Mouse (Mus musculus): ENCODE measurements at regions not wholly inside any gene's neighbourhood (a gene's known extent, or its start where the extent isn't known, plus 50 kb on each side); places are given as distances from the start of the nearest gene placed in this dataset.

DNA sequence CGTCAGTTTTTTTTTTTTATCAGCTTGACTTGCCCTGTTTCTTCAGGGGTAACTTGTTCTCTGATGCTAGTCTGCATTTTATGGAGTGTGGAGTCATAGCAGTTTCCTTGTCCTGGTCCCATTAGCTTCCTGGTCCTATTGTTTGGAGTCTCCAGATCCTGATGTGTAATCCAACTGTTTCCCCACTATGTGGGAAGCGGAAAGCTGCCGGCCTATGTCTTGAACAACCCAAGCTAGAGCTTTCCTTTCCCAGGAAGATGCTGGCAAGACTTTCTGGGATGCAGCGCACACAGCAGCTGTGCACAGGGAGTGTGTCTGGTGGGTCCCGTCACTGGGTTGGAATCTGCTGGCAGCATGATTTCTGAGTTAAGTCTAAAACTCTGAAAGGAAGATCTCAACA, 82.1 kb upstream of the Arglu1 start:
- ATAC-seq: no peak
- WGBS: 90% methylated on average over 5 of the region's 5 CpGs
- no peak overlapping the region for H3K4me2 ChIP-seq (replicated peaks)
- no peaks in the 10 kb centered on the region for H3K4me1 ChIP-seq (replicated peaks)
- no peak overlapping the region for H3K27ac ChIP-seq
- H3K36me3 ChIP-seq: no peaks in the 10 kb centered on the region
- peaks cover 2% of the 10 kb centered on the region; the same call in 1 of the 2 replicates for H3K27me3 ChIP-seq
- H3K4me3 ChIP-seq (replicated peaks): no peak overlapping the region
- H3K9me3 ChIP-seq: no peaks in the 10 kb centered on the region
- H3K9ac ChIP-seq (replicated peaks): no peak overlapping the region

DNA sequence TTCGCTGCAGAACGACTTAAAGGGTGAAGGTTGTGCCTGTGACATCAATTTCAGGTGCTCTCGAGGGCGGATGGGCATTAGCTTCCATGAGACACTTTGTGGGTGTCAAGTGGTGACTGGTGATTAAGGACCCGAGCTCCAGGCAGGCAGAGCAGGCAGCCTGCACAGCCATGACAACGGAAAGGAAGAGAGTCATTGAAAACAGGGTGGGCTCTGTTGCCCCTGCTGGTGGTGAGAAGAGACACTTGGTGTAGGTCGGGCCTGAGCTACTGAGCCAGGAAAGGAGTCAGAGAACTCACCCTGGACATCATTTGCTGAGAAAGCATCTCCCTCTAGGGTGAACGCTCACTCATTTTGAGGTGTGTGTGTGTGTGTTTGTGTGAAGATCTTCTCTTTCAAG, 80.1 kb upstream of the Arglu1 start:
- Histone ChIP-seq H3K36me3 (no peaks in the 10 kb centered on the region), H3K27ac (no peak overlapping the region), H3K4me2 (replicated peaks) (no peak overlapping the region), H3K9me3 (no peaks in the 10 kb centered on the region), H3K27me3 (no peaks in the 10 kb centered on the region), H3K9ac (replicated peaks) (no peak overlapping the region), H3K4me3 (replicated peaks) (no peak overlapping the region), H3K4me1 (replicated peaks) (no peaks in the 10 kb centered on the region)
- WGBS: 83% methylated on average over 8 of the region's 8 CpGs
- no peak for ATAC-seq

DNA sequence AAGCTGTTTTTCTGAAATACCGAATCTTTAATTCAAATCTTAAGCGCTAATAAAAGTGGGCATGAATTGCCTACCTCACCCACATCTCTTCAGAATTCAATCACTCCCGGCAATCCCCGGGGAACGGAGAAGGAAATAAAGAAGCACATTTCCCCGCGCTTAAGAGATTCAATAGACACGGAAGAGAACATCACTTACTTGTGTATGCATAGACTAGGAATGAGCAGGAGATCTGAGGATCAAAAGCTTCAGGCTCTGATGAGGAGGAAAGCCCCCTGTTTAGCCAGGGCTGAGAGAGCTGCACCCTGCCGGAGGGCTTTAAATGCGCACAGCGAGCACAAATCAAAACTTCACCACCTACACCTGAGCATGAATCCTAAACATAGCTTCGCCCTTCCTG, 72.0 kb upstream of the Arglu1 start:
- Histone ChIP-seq H3K4me3 (replicated peaks) (no peak overlapping the region), H3K4me2 (replicated peaks) (no peak overlapping the region)
- peak; percentile 72 for ATAC-seq

DNA sequence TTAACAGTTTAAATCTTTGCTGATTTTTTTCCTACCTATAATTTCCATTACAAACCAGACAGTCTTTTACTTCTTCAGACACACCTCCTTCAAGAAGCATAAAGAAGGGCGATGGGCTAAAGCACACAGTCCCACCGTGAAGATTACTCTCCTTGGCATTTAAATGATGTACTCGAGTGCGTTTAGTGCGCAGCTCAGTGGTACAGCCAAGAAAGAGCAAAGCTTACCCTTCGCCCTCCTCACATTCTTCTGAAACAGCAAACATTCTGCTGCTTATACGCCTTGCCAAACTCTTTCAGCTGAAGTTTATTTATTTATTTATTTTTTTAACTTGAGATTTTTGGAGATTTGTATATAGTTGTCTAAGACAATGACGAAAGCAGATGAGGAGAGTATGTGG, 68.0 kb upstream of the Arglu1 start:
- H3K36me3 ChIP-seq: no peaks in the 10 kb centered on the region
- 81% methylated on average over 8 of the region's 8 CpGs for WGBS
- no peak overlapping the region for H3K4me3 ChIP-seq (replicated peaks)
- no peak for ATAC-seq
- H3K9me3 ChIP-seq: no peaks in the 10 kb centered on the region
- H3K27me3 ChIP-seq: no peaks in the 10 kb centered on the region
- peaks cover 18% of the 10 kb centered on the region; the same call in 1 of the 2 replicates for H3K4me1 ChIP-seq (replicated peaks)
- no peak overlapping the region for H3K4me2 ChIP-seq (replicated peaks)
- no peak overlapping the region for H3K27ac ChIP-seq
- H3K9ac ChIP-seq (replicated peaks): no peak overlapping the region

More for the DNA sequence above, 72.0 kb upstream of the Arglu1 start:
- Histone ChIP-seq H3K4me1 (replicated peaks) (peaks cover 12% of the 10 kb centered on the region; the same call in 1 of the 2 replicates), H3K27me3 (no peaks in the 10 kb centered on the region), H3K36me3 (no peaks in the 10 kb centered on the region), H3K9ac (replicated peaks) (no peak overlapping the region), H3K9me3 (no peaks in the 10 kb centered on the region), H3K27ac (no peak overlapping the region)
- WGBS: 60% methylated on average over 12 of the region's 12 CpGs

DNA sequence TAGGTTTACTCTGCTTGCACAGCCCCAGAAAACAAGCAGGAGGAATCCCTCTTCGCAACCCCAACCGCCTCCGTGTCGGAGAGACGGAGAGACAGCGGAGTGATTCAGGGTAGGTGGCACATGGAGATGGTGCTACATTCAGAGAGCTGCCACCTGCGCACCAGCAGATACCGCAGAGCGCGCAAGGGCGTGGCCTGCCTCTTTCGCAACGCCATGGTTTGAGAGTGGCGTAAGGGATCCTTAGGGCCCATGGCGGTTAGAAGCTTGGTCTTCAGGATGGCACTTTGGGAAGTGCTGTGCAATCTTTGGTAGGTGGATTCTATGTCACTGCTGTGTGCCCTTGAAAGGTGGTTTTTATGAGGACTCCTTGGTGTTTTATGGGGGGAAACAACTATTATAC, 60.9 kb upstream of the Arglu1 start:
- Histone ChIP-seq H3K9me3 (no peaks in the 10 kb centered on the region), H3K4me3 (replicated peaks) (no peak overlapping the region), H3K36me3 (no peaks in the 10 kb centered on the region), H3K4me1 (replicated peaks) (peaks cover 5% of the 10 kb centered on the region; the same call in 1 of the 2 replicates), H3K27me3 (no peaks in the 10 kb centered on the region), H3K27ac (no peak overlapping the region), H3K9ac (replicated peaks) (no peak overlapping the region), H3K4me2 (replicated peaks) (no peak overlapping the region)
- ATAC-seq: no peak
- WGBS: 93% methylated on average over 15 of the region's 15 CpGs

DNA sequence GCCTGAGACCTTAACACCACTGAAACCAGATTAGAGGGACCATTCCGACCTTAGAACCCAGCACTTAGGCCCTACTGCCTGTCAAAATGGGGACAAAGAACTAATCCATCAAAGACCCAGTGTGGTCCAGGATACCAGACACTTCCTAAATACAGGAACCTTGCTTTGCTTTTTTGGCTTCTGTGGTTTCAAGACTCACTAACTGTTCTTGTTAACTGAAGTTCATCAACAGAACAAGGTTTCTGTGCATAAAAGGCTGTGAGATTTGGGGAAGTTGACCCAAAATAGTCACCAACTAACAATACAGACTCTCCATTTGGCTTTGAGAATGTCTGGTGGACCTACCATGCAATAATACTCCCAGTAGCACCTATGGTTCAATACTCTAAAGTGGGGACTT, 56.4 kb upstream of the Arglu1 start:
- H3K4me1 ChIP-seq (replicated peaks): no peaks in the 10 kb centered on the region
- no peak overlapping the region for H3K4me2 ChIP-seq (replicated peaks)
- ATAC-seq: no peak
- H3K9me3 ChIP-seq: no peaks in the 10 kb centered on the region
- 69% methylated on average over 1 of the region's 1 CpGs for WGBS
- H3K4me3 ChIP-seq (replicated peaks): no peak overlapping the region
- H3K27me3 ChIP-seq: no peaks in the 10 kb centered on the region
- no peak overlapping the region for H3K9ac ChIP-seq (replicated peaks)
- H3K36me3 ChIP-seq: no peaks in the 10 kb centered on the region
- H3K27ac ChIP-seq: no peak overlapping the region

DNA sequence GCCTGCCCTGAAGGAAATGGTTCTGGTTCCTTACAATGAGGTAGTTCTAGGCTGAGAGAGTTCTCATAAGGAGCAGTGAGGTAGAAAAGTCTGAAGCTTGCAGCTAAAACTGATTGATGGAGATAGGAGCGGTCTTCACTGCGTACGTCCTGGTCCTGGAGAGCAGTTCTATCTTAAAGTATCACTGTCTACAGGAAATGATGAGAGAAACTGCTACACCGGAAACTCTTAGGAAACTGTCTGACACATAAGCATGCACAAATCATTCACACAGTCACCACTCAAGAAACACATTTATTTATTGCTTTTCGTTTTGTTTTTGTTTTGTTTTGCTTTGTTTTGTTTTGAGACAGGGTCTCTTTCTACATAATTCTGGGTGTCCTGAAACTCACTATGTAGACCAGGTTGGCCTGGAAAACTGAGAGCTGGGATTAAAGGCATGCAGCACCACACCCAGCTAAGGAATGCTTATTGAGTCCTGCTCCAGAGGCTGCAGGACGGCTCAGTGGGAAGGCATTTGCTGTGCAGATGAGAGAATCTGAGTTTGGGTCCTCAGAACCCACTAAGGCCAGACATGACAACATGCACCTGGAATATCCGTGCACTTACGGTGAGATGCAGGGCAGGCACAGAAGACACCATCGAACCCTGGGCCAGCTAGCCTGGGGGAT, 55.4 kb upstream of the Arglu1 start:
- WGBS: 89% methylated on average over 9 of the region's 9 CpGs
- H3K4me3 ChIP-seq (replicated peaks): no peak overlapping the region
- H3K4me1 ChIP-seq (replicated peaks): no peaks in the 10 kb centered on the region
- H3K9me3 ChIP-seq: no peaks in the 10 kb centered on the region
- H3K27ac ChIP-seq: no peak overlapping the region
- H3K9ac ChIP-seq (replicated peaks): no peak overlapping the region
- H3K36me3 ChIP-seq: no peaks in the 10 kb centered on the region
- no peak for ATAC-seq
- H3K4me2 ChIP-seq (replicated peaks): no peak overlapping the region
- no peaks in the 10 kb centered on the region for H3K27me3 ChIP-seq

All from midbrain, embryonic 13.5 days (tissue).